Mouse (Mus musculus) granulocyte monocyte progenitor cell, adult 5-6 weeks (primary cell): ENCODE measurements at regions not wholly inside any gene's neighbourhood (a gene's known extent, or its start where the extent isn't known, plus 50 kb on each side); places are given as distances from the start of the nearest gene placed in this dataset.
A peak's percentile ranks its signal among the peaks of the same experiment; 100 is the strongest.

Experiments
- ATAC-seq: replicated peaks from 2 replicates; pipeline ENCODE4 v1.8.0; 2016; ENCODE audit warnings: mild to moderate bottlenecking, moderate TSS enrichment, inconsistent platforms; ENCODE audit not compliant: poor library complexity, severe bottlenecking

- no peak for ATAC-seq
These were observed 599.2 kb downstream of the Pard3 start for GRCm38 (mm10) chr8:127662776-127663499.

- no peak for ATAC-seq
These were observed 602.9 kb downstream of the Pard3 start for GRCm38 (mm10) chr8:127666606-127667005.

DNA sequence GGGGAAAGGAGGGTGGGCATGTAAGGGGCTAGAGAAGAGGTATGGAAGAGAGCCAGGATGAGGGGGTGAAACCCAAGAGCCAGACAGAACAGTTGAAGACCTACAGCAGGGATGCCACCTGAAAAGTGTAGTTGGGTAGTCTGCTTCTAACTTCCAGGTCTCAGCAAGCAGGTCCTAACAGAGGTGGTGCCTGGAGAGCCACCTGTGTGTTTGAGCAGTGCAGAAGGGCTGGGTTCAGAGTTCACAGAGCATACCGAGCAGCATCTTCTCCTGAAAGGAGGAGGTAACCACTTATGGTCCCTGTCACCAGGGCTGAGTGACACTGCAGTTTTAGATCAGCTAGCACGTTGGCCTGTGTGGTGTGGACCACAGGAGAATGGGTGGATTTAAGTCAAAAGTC, 605.3 kb downstream of the Pard3 start:
- ATAC-seq, result no peak

DNA sequence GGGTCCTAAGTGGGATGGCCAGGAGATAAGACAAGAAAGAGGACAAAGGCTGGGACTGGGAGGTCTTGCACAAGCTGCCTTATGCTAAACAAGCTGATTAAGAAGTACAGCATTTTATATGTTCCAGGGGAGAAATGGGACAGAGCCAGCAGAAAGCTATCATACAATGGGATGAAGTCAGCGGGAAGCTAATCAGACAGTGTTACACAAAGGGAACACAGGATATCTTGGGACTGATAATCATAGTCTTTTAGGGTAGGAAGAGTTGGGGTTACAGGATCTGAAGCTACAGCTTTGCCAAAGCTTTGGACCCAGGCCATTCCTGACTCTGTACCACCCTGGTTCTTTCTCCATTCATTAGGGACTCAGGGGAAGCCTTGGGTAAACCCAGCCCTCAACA, 610.4 kb downstream of the Pard3 start:
- no peak for ATAC-seq

- no peak for ATAC-seq
These were observed 611.7 kb downstream of the Pard3 start for GRCm38 (mm10) chr8:127675377-127675776.

DNA sequence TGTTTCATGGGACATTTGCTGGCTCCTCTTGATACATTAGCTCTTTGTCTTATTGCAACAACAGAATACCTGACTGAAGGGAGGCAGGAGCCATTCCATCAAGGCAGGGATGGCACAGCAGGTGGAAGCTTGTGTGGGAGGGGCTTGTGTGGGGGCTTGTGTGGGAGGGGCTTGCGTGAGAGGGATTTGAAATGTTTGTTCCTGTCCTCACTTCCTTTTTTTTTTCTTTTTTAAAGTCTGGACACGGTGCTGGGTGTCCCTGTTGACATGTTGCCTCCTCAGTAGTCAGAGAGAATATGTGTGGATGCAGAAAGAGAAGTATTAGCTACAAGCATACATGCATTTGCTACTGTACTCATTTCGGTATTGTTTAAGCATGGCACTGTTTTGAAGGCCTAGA, 616.5 kb downstream of the Pard3 start:
- ATAC-seq, result peak; percentile 69

DNA sequence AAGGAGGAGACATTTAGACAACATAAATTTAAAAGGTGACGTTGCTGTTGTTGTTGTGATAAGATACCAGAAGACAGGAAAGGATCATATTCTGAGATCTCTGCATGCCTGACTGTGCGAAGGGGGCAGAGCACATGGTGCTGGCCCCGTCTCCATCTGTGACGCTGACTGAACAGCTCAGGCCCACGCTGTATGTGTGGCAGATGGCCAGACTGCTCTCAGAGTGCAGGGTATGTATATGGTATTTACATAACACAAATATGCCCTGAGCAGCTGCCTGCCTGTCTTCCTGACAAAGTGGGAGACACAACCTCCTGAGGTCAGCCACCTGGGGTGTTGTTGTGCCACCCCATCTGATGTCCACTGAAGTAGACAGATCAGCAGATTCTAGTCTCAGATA, 620.5 kb downstream of the Pard3 start:
- no peak for ATAC-seq

- no peak for ATAC-seq
These were observed 627.1 kb downstream of the Pard3 start for GRCm38 (mm10) chr8:127690792-127691191.

GRCm38 (mm10) chr8:127698404-127698803, 634.7 kb downstream of the Pard3 start:
- ATAC-seq, result no peak

DNA sequence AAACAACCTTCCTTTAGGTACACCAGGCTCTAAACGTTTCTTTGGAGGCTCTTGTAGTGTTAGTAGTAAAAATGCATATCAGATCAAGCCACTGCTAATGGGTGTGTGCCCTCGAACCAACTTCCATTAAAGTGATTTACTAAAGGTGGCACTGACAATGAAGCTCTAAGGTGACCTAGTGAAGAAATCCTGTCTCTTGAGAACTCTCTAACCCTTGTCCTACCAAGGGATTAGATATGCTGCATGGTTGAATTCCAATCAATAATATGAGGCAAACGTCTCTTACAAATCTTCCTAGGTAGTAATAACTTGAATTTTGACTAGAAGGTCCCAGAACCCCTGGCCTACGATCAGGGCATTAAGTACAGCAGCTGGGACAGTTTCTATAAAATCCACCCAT, 640.7 kb downstream of the Pard3 start:
- ATAC-seq, result no peak

DNA sequence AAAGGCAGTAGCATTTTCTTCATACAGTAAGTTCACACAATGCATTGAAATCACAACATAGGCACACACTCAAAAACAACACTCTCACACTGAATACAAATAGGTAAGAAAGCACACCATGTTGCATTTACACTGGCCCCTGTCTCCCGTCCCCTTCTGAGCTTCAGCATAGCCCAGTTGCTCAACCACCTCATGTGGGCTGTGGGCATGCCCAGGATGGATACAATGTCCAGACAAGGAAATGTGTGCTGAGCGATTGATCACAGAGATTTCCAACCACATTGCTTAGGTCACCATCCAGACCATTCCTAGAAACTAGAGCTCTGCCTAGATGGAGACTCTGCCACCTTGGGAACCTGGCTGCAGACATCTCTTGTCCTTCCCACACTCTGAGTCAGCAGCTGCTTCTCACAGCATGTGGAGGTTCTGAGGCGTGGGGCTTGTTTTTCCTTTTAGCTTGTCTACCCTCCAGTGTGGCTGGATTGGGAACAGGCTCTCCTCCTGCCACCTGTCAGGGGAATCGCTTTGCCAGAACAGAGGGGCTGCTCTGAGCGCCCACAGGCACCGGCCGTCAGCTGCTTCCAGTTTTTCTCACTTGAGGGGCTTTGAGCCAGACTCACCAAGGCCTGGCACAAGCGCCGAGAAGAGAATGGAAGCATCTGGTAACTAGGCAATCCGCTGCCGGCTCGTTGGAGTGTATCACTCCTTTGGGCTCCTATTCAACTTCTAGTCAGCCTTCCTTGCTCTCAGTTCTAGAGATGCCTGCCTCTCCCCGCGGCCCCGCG, 642.5 kb downstream of the Pard3 start:
- no peak for ATAC-seq

DNA sequence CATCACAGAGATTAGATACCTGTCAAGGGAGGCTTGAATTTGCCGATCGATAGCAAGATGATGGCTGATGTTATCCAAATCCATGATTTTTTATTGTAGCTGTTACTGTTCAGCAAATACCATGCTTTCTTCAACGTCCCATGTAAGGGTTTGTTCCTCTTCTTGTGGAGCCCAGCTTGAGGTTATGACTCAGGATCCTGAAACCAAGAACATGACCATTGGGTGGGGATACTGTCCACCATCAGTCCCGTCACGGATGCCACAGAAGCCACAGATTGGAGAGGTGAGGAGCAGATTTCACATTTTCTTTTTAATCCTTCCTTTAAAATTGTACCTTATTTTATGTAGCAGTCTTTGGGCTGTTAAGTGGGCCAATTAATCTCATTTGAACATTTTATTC, 645.7 kb downstream of the Pard3 start:
- ATAC-seq, result peak; percentile 84

DNA sequence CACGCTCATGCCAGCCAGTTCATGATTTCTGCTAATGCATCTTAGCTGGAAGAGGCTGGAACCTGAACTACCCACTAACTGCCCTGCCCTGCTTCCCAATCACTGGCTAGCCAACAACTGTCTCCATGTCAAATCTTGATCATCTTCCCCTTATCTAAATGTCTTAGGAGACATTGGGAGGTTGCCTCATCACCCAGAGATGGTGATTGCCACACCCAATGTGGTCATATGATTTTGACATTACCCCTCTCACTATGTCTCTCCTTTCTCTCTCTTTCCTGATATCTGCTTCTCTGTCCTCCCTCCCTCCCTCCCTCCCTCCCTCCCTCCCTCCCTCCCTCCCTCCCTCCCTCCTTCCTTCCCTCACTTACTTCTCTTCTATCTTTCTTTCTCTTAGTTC, 643.3 kb upstream of the Nrp1 start:
- peak; percentile 85 for ATAC-seq

GRCm38 (mm10) chr8:127717969-127718368, 640.4 kb upstream of the Nrp1 start:
- no peak for ATAC-seq

DNA sequence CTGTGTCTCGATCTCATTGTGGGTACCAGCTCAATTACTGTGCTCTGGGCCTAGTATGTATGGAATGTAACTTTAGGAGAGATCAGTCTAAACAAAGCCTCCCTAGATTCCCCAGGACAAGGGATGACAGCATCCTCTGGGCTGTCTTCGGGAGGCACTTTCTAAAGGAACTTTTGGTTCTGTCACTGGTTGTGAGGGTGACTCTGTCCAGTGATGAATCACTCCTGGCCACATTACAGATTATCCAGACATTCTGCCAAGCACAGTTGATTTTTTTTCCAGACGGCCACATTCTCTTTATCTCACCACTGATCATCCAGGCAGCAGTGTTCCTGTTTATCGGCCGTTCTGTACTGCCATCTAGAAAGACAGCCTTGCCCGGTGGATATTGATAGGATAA, 638.5 kb upstream of the Nrp1 start:
- no peak for ATAC-seq

- no peak for ATAC-seq
These were observed 637.7 kb upstream of the Nrp1 start for GRCm38 (mm10) chr8:127720593-127721290.

GRCm38 (mm10) chr8:127721624-127722023, 636.8 kb upstream of the Nrp1 start:
- ATAC-seq, result no peak

DNA sequence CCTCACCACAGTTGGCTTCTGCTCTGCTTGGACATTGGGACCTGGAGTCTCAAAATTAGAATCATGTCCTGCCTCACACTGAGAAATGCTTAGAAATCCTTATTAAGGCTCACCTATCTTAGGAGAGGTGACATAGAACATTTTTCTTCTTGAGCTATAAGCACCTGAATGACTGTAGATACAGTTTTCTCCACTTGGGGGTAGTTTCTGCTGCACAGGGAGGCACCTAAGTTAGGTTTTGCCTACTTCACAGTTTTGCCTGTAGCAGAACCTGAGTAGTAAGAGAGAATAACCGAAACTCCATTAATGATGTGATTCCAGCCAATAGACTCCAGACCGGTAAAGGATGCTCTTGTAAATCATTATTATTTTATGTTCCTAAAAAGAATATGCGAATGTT, 624.3 kb upstream of the Nrp1 start:
- ATAC-seq, result no peak

DNA sequence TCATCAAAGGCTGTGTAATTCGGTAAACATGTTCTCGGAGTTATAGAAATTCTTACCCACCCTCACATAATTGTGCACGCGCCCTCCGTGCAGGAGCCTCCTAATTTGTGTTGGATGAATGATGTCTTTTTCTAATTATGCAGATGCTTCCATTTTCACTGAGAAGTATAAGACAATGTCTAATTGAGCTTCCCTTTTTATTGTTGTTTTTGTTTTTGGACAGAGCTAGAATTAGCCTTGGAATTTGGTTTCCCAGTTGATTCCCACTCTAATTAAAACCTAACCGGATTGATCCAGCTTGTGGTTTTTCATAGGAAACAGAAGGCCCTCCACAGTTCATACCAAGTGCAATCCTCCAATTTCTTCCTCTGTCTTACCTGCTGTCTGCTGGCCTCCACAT, 616.2 kb upstream of the Nrp1 start:
- no peak for ATAC-seq

- no peak for ATAC-seq
These were observed 613.2 kb upstream of the Nrp1 start for GRCm38 (mm10) chr8:127745221-127745620.

- ATAC-seq, result peak; percentile 78
These were observed 611.9 kb upstream of the Nrp1 start for GRCm38 (mm10) chr8:127746456-127746855.
